18 mouse cellular contexts compared by ENCODE assay signal in the genomic region with DNA sequence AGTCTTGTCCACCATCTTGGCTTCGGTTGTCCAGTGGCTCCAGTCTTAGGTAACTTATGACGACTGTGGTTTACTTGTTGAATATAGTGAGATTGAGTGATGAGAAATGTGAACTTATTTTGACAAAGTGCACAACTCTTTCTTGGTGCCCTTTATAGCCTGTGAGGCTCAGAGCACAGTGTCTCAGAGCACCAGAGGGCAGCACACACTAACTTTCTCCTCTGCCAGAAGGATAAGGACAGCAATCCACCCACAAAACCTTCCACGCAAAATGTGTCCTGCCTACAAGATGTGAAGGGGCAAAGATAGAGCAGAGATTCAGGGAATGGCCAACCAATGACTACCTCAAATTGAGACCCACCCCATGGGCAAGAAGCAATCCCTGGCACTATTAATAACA.
DNase-seq lines count a peak whose midpoint lies in the region; ATAC-seq and TF ChIP-seq lines count a peak whose summit lies in the region.
"Had no signal": no experiment of that assay in that cellular context is flagged by ENCODE, and none has a peak within 500 bp of the region (broad histone marks: within the 10 kb centered on the region; RNA-seq: fewer than 3 reads in every experiment).

No protein-coding gene starts in this region.

- no peak for DNase-seq in gastrocnemius, adult 2 months
- DNase-seq in gastrocnemius, postnatal 36 days, result no peak
- DNase-seq in kidney, postnatal 4 days, result peak; percentile 30 to 36
- DNase-seq in adrenal gland, adult 2 months, result peak; percentile 38
- DNase-seq in adrenal gland, postnatal 25 days, result peak; percentile 29
- DNase-seq in urinary bladder, postnatal 10 days (ENCODE audit: low spot score), result no peak
- DNase-seq: cerebellum, adult 9-11 months; gastrocnemius, postnatal 10 days; heart, postnatal 36 days; right cerebral cortex, postnatal 4 days; thymus, adult 2 months had no signal

- WGBS in kidney, embryonic 15.5 days, result 88% methylated on average over 3 of the region's 3 CpGs

- H3K27me3 ChIP-seq in kidney, embryonic 15.5 days, result no peaks in the 10 kb centered on the region
- H3K27me3 ChIP-seq: forebrain, embryonic 15.5 days; limb, embryonic 13.5 days; midbrain, embryonic 15.5 days; neural tube, embryonic 12.5 days had no signal

- H3K4me2 ChIP-seq in kidney, embryonic 15.5 days, result no peak overlapping the region
- H3K4me2 ChIP-seq: forebrain, embryonic 15.5 days; heart, embryonic 11.5 days; limb, embryonic 13.5 days; midbrain, embryonic 15.5 days; neural tube, embryonic 12.5 days had no signal

- H3K4me1 ChIP-seq in kidney, embryonic 15.5 days, result peaks cover 4% of the 10 kb centered on the region; the same call in 1 of the 2 replicates
- H3K4me1 ChIP-seq: forebrain, embryonic 15.5 days; limb, embryonic 13.5 days; midbrain, embryonic 15.5 days; neural tube, embryonic 12.5 days had no signal

- H3K9ac ChIP-seq in kidney, embryonic 15.5 days, result no peak overlapping the region
- H3K9ac ChIP-seq: forebrain, embryonic 15.5 days; limb, embryonic 13.5 days; midbrain, embryonic 15.5 days; neural tube, embryonic 12.5 days had no signal

- H3K27ac ChIP-seq in gastrocnemius, adult 2 months, result no peak overlapping the region
- no peak overlapping the region for H3K27ac ChIP-seq in kidney, embryonic 15.5 days
- H3K27ac ChIP-seq: forebrain, embryonic 15.5 days; limb, embryonic 13.5 days; midbrain, embryonic 15.5 days; neural tube, embryonic 12.5 days had no signal

- H3K4me3 ChIP-seq in gastrocnemius, adult 2 months, result no peak overlapping the region
- no peak overlapping the region for H3K4me3 ChIP-seq in kidney, embryonic 15.5 days (replicated peaks)
- H3K4me3 ChIP-seq: forebrain, embryonic 15.5 days; limb, embryonic 13.5 days; midbrain, embryonic 15.5 days; neural tube, embryonic 12.5 days had no signal

- intact Hi-C loops in gastrocnemius, adult 2 months (cut with DNase I), result no loop called here
- intact Hi-C loops in gastrocnemius, postnatal 36 days (cut with DNase I), result no loop called here

- H3K36me3 ChIP-seq in kidney, embryonic 15.5 days, result no peaks in the 10 kb centered on the region
- H3K36me3 ChIP-seq: forebrain, embryonic 15.5 days; G1E; limb, embryonic 13.5 days; midbrain, embryonic 15.5 days; neural tube, embryonic 12.5 days had no signal

- no peak for ATAC-seq in kidney, embryonic 15.5 days (replicated peaks; ENCODE audit: low FRiP score)
- ATAC-seq: forebrain, embryonic 15.5 days; midbrain, embryonic 15.5 days had no signal

- H3K9me3 ChIP-seq in kidney, embryonic 15.5 days (replicated peaks), result no peaks in the 10 kb centered on the region
- H3K9me3 ChIP-seq: forebrain, embryonic 15.5 days; limb, embryonic 13.5 days; midbrain, embryonic 15.5 days; neural tube, embryonic 12.5 days had no signal

- peak; percentile 20; the same call in 1 of the 2 replicates for TF ChIP-seq CTCF in gastrocnemius, adult 2 months (IDR thresholded peaks at IDR 0.05)

Comparison
In these comparisons a context has a peak if more than half of its experiments do, and no peak if none do; other contexts are left out.
1. DNase-seq: peak in kidney, postnatal 4 days (2 of 2), adrenal gland, adult 2 months (single experiment) and adrenal gland, postnatal 25 days (single experiment); none in gastrocnemius, adult 2 months (single experiment), gastrocnemius, postnatal 36 days (0 of 2) and urinary bladder, postnatal 10 days (single experiment).